Mouse (Mus musculus): ENCODE results near the gene Grhl3. TPM values are rescaled to one million over a fixed set of nuclear protein-coding genes. Genes with fewer than 3 reads are reported as not detected.

Gene Grhl3
- polyA plus RNA-seq, 1 experiment from 2014 or later, result 0.30 TPM

DNA sequence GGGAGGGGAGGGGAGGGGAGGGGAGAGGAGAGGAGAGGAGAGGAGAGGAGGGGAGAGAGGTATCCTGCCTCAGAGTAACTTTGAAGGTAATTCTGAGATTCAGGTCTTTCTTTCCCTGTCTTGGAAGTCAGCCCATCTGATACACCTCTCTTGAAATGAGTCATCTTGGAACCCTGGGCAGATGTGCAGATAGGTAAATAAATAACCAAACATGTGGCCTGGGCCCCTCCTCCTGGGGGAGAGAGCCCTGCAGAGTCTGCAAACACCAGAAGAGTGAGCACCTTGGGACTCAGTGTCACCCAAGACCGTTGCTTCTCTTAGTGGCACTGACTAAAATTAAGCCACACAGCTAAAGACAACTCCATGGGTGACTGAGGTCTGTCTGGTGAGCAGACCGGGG is 25.6 kb upstream of the Grhl3 start:
- no peak overlapping the region for H3K9ac ChIP-seq
- H3K4me1 ChIP-seq (replicated peaks), result no peaks in the 10 kb centered on the region
- H3K9me3 ChIP-seq (replicated peaks), result no peaks in the 10 kb centered on the region
- 31% methylated on average over 2 of the region's 2 CpGs for WGBS (ENCODE audit: insufficient replicate concordance)
- no peak for DNase-seq
- H3K36me3 ChIP-seq, result no peaks in the 10 kb centered on the region
- no peak overlapping the region for H3K4me3 ChIP-seq (replicated peaks)
- H3K4me2 ChIP-seq, result no peak overlapping the region
- H3K27me3 ChIP-seq, result no peaks in the 10 kb centered on the region
- ATAC-seq (ENCODE audit: low read depth), result no peak
- no peak overlapping the region for H3K27ac ChIP-seq

DNA sequence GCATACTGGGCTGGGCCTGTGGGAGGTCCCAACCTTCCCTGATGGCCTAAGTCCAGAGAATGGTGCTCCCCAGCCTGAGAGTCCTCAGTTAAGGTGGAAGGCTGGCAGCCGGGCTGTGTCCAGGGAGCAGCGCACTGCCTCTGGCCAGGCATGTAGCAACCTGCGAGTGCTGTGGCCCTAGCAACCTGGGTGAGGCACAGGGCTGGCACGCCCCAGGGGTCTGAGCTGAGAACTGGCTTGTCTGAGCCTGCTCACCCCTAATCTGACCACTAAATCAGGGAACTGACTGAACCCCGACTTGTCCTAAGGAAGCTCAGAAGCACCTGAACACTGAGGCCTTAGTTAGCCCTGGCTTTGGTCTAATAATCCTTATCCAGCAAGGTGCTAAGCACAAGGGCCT is 24.1 kb upstream of the Grhl3 start:
- Histone ChIP-seq H3K27ac (no peak overlapping the region), H3K9me3 (replicated peaks) (no peaks in the 10 kb centered on the region)

GRCm38 (mm10) chr4:135595943-135596342 is 22.5 kb upstream of the Grhl3 start:
- Histone ChIP-seq H3K9me3 (replicated peaks) (no peaks in the 10 kb centered on the region), H3K9ac (no peak overlapping the region), H3K4me3 (replicated peaks) (no peak overlapping the region), H3K36me3 (no peaks in the 10 kb centered on the region), H3K4me1 (replicated peaks) (no peaks in the 10 kb centered on the region), H3K4me2 (no peak overlapping the region), H3K27me3 (no peaks in the 10 kb centered on the region), H3K27ac (no peak overlapping the region)
- ATAC-seq (ENCODE audit: low read depth) (no peak), DNase-seq (no peak)
- 74% methylated on average over 5 of the region's 5 CpGs for WGBS (ENCODE audit: insufficient replicate concordance)

More for the DNA sequence above, 24.1 kb upstream of the Grhl3 start:
- no peak for ATAC-seq (ENCODE audit: low read depth)
- 68% methylated on average over 5 of the region's 5 CpGs for WGBS (ENCODE audit: insufficient replicate concordance)
- Histone ChIP-seq H3K4me1 (replicated peaks) (no peaks in the 10 kb centered on the region), H3K27me3 (no peaks in the 10 kb centered on the region), H3K4me2 (no peak overlapping the region), H3K9ac (no peak overlapping the region), H3K36me3 (no peaks in the 10 kb centered on the region), H3K4me3 (replicated peaks) (no peak overlapping the region)
- DNase-seq, result no peak

DNA sequence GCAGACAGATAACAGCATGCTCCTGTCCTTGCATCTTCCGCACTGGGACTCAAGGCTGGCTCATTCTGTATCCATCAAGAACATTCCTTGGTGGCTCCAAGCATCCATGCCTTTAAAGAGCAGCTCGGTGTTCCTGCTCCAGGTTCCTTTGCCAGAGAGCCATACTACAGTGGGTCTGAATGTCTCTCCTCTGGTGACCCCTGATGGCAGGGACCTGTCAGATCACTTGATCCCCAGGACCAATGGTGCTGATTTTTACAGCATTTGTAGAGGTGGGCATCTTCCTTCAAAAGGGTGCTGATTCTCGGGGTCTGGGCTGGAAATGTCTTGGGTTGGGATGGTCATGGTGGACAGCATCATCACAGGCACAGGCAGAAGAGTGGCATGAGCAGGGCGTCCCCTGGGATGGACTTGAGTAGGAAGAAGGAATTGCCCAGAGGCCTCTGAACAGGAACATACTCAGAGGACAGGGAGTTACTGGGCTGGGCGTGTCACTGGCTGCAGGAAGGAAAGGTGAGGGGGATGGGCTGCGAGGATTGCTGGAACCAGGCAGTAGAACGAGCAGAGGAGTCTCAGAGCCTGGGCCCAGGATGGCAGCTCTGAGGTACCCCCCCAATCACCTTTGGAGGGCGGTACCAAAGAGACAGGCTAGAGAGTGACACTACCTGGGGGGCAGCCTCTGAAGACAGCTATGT is 18.3 kb upstream of the Grhl3 start:
- H3K36me3 ChIP-seq, result no peaks in the 10 kb centered on the region
- no peaks in the 10 kb centered on the region; the same call in 1 of the 2 replicates for H3K27me3 ChIP-seq
- H3K9ac ChIP-seq, result no peak overlapping the region
- H3K27ac ChIP-seq, result no peak overlapping the region
- H3K4me2 ChIP-seq, result no peak overlapping the region
- H3K4me3 ChIP-seq (replicated peaks), result no peak overlapping the region
- no peaks in the 10 kb centered on the region for H3K4me1 ChIP-seq (replicated peaks)
- WGBS (ENCODE audit: insufficient replicate concordance), result 35% methylated on average over 8 of the region's 8 CpGs
- no peaks in the 10 kb centered on the region for H3K9me3 ChIP-seq (replicated peaks)
- no peak for DNase-seq
- no peak for ATAC-seq (ENCODE audit: low read depth)

DNA sequence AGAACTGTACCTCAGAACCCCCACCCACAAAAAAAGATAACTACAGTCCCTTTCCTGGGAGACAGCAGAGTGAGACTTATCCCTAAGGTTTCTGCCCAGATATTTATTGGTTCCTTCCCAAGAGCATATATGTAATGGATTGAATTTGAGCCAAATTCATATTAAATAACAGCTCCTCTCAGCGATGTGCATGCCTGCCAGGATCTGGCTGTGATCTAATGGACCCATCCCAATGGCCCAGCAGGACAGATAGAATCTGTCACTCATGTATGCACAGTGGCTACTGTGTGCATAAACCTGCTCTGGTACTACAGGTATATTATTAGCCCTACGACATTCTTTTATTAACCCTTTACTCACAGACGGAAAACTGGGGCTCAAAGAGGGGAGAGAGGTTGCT is 17.7 kb upstream of the Grhl3 start:
- DNase-seq (no peak), ATAC-seq (ENCODE audit: low read depth) (no peak)
- 60% methylated on average over 3 of the region's 3 CpGs for WGBS (ENCODE audit: insufficient replicate concordance)
- Histone ChIP-seq H3K27me3 (no peaks in the 10 kb centered on the region; the same call in 1 of the 2 replicates), H3K4me2 (no peak overlapping the region), H3K36me3 (no peaks in the 10 kb centered on the region), H3K9me3 (replicated peaks) (no peaks in the 10 kb centered on the region), H3K4me1 (replicated peaks) (no peaks in the 10 kb centered on the region), H3K27ac (no peak overlapping the region), H3K4me3 (replicated peaks) (no peak overlapping the region), H3K9ac (no peak overlapping the region)

GRCm38 (mm10) chr4:135584838-135585237 is 11.4 kb upstream of the Grhl3 start:
- no peak for ATAC-seq (ENCODE audit: low read depth)
- Histone ChIP-seq H3K9ac (no peak overlapping the region), H3K27me3 (peaks cover 26% of the 10 kb centered on the region), H3K9me3 (replicated peaks) (no peaks in the 10 kb centered on the region), H3K4me1 (replicated peaks) (no peaks in the 10 kb centered on the region), H3K36me3 (no peaks in the 10 kb centered on the region), H3K4me3 (replicated peaks) (no peak overlapping the region), H3K4me2 (no peak overlapping the region), H3K27ac (no peak overlapping the region)
- 45% methylated on average over 4 of the region's 4 CpGs for WGBS (ENCODE audit: insufficient replicate concordance)
- no peak for DNase-seq

DNA sequence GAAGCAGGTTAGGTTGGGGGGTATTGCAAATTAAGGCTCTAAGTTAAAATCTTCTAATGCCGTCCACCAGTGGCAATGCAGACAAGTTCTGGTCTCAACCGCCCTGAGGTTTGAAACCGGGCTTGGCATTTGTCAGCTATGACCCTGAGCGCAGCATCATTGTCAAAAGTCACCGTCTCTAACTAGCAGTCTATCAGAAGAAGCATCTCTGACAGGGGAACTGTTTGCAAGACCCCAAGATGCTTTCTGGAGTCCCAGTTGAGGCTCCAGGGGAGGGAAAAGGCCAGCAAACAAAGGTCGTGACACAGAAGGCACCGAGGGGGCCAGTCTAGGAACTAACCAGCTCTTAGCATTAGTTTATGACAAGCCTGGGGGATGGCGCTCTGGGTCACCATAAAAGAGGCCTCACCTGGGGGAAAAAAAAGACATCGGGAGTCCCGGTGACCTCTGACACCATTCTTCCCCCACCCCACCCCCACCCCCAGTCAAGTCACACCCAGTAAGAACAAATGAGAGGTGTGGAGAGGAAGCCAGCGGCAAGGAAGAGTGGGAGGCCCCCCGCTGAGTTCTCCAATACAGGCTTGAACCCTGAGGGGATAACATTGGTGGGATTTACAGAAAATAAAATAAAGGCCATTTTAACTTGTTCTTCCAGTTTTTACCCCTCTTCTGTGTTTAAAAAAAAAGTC is 7.9 kb upstream of the Grhl3 start:
- no peaks in the 10 kb centered on the region for H3K4me1 ChIP-seq (replicated peaks)

DNA sequence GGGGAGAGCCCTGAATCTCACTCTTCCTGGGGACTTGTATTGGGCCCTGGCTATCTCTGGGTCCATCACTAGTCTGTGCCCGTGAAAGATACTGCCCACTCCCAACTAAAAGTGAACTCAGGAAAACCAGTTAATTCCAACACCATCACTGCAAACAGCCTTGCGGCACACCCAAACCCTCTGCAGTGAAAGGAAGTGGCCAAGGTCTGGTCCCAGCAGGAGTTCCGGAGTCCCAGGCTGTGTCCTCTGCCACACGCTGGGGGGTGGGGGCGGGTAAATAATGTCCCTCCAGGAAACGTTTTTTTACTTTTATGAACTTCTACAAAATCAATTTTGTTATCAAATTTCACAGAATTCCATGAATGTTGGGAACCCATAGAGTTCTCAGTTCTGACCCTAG is 6.3 kb upstream of the Grhl3 start:
- Histone ChIP-seq H3K9me3 (replicated peaks) (no peaks in the 10 kb centered on the region), H3K4me2 (no peak overlapping the region), H3K36me3 (no peaks in the 10 kb centered on the region), H3K27me3 (peaks cover 42% of the 10 kb centered on the region), H3K9ac (no peak overlapping the region), H3K27ac (no peak overlapping the region), H3K4me3 (replicated peaks) (no peak overlapping the region), H3K4me1 (replicated peaks) (no peaks in the 10 kb centered on the region)
- ATAC-seq (ENCODE audit: low read depth) (no peak), DNase-seq (no peak)
- 26% methylated on average over 6 of the region's 6 CpGs for WGBS (ENCODE audit: insufficient replicate concordance)

More for the DNA sequence above, 7.9 kb upstream of the Grhl3 start:
- 36% methylated on average over 12 of the region's 12 CpGs for WGBS (ENCODE audit: insufficient replicate concordance)
- H3K4me2 ChIP-seq, result no peak overlapping the region
- no peak overlapping the region for H3K9ac ChIP-seq
- no peaks in the 10 kb centered on the region for H3K36me3 ChIP-seq
- H3K4me3 ChIP-seq (replicated peaks), result no peak overlapping the region
- H3K27ac ChIP-seq, result no peak overlapping the region
- no peaks in the 10 kb centered on the region for H3K9me3 ChIP-seq (replicated peaks)
- ATAC-seq (ENCODE audit: low read depth) (no peak), DNase-seq (no peak)
- peaks cover 27% of the 10 kb centered on the region for H3K27me3 ChIP-seq

DNA sequence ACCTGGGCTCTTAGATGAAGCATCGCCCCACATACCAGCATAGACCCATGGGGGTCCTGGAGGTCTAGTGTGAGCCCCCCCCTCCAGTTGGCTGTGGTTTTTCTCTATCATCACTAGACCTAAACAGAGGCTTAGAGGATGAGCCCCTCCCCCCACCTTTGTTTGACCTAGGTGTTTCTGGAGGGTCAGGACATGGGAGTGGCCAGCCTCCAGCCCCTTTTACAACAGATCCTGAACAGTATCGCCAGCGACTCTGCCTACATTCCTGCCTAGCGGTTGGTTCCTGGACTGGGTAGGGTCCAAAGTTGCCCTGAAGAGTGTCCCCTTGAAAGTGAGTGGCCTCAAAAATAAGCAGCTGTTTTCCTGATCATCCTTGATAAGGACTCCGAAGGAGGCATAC is 5.1 kb upstream of the Grhl3 start:
- WGBS (ENCODE audit: insufficient replicate concordance), result 73% methylated on average over 5 of the region's 5 CpGs
- Histone ChIP-seq H3K27ac (no peak overlapping the region), H3K9me3 (replicated peaks) (no peaks in the 10 kb centered on the region), H3K36me3 (no peaks in the 10 kb centered on the region), H3K27me3 (peaks cover 48% of the 10 kb centered on the region), H3K4me3 (replicated peaks) (no peak overlapping the region), H3K9ac (no peak overlapping the region), H3K4me2 (no peak overlapping the region), H3K4me1 (replicated peaks) (peaks cover 3% of the 10 kb centered on the region; the same call in 1 of the 2 replicates)
- ATAC-seq (ENCODE audit: low read depth), result no peak
- no peak for DNase-seq

- no peak overlapping the region for H3K4me3 ChIP-seq (replicated peaks)
- no peak overlapping the region for H3K4me2 ChIP-seq
- H3K4me1 ChIP-seq (replicated peaks), result peaks cover 11% of the 10 kb centered on the region
- no peaks in the 10 kb centered on the region for H3K36me3 ChIP-seq
- H3K27me3 ChIP-seq, result peaks cover 63% of the 10 kb centered on the region
- no peak overlapping the region for H3K9ac ChIP-seq
- 49% methylated on average over 15 of the region's 15 CpGs for WGBS (ENCODE audit: insufficient replicate concordance)
- no peak for ATAC-seq (ENCODE audit: low read depth)
- H3K9me3 ChIP-seq (replicated peaks), result no peaks in the 10 kb centered on the region
- no peak overlapping the region for H3K27ac ChIP-seq
- DNase-seq, result no peak
These were observed 2.1 kb upstream of the Grhl3 start for GRCm38 (mm10) chr4:135575365-135576140.

GRCm38 (mm10) chr4:135572276-135572675 is 1.2 kb downstream of the Grhl3 start:
- no peak overlapping the region for H3K4me2 ChIP-seq
- no peak overlapping the region for H3K9ac ChIP-seq
- peaks cover 30% of the 10 kb centered on the region for H3K4me1 ChIP-seq (replicated peaks)
- no peaks in the 10 kb centered on the region for H3K9me3 ChIP-seq (replicated peaks)
- no peaks in the 10 kb centered on the region for H3K36me3 ChIP-seq
- DNase-seq (no peak), ATAC-seq (ENCODE audit: low read depth) (no peak)
- 7% methylated on average over 8 of the region's 8 CpGs for WGBS (ENCODE audit: insufficient replicate concordance)
- H3K4me3 ChIP-seq (replicated peaks), result no peak overlapping the region
- H3K27me3 ChIP-seq, result peaks cover 91% of the 10 kb centered on the region
- H3K27ac ChIP-seq, result no peak overlapping the region

Measured in liver, embryonic 13.5 days (tissue).